Mouse (Mus musculus) intestine, postnatal 0 days (tissue): Measurements from ENCODE around the gene Egfr. TPM values are rescaled to one million over a fixed set of nuclear protein-coding genes. Genes with fewer than 3 reads are reported as not detected.

Experiments used
- ATAC-seq: fragments of 200-750 bp; cut with Nextera tagmentation; 2 replicates; pipeline ENCODE4 v1.8.0; 2017; ENCODE audit warnings: mild to moderate bottlenecking, moderate TSS enrichment, moderate library complexity
- H3K27ac ChIP-seq: fragments of 300-500 bp; sonication (generic); 2 replicates; pipeline ENCODE4 v1.5.1; 2014; ENCODE audit warnings: mild to moderate bottlenecking, low read depth, low read length, moderate library complexity
- H3K27me3 ChIP-seq: fragments of 300-500 bp; sonication (generic); replicated peaks from 2 replicates; pipeline ENCODE4 v1.6.1; 2014; ENCODE audit warnings: low read length, mixed read lengths; ENCODE audit not compliant: control insufficient read depth, insufficient read depth
- H3K36me3 ChIP-seq: fragments of 300-500 bp; sonication (generic); 2 replicates; pipeline ENCODE4 v1.6.1; 2014; ENCODE audit warnings: mild to moderate bottlenecking, moderate library complexity; ENCODE audit not compliant: control insufficient read depth, insufficient read depth
- H3K4me1 ChIP-seq: fragments of 300-500 bp; sonication (generic); replicated peaks from 2 replicates; pipeline ENCODE4 v1.6.1; 2014; ENCODE audit warnings: antibody characterized with exemption, low read length, mixed read lengths; ENCODE audit not compliant: control insufficient read depth, insufficient read depth
- H3K4me2 ChIP-seq: fragments of 300-500 bp; sonication (generic); replicated peaks from 2 replicates; pipeline ENCODE4 v1.6.1; 2014; ENCODE audit warnings: low read depth, mild to moderate bottlenecking, moderate library complexity
- H3K4me3 ChIP-seq: fragments of 300-500 bp; sonication (generic); 2 replicates; pipeline ENCODE4 v1.5.1; 2014; ENCODE audit warnings: low read depth, low read length
- H3K9ac ChIP-seq: fragments of 300-500 bp; sonication (generic); 2 replicates; pipeline ENCODE4 v1.6.1; 2014; ENCODE audit warnings: mild to moderate bottlenecking, low read depth, low read length
- H3K9me3 ChIP-seq: fragments of 300-500 bp; sonication (generic); 2 replicates; pipeline ENCODE4 v1.6.1; 2016; ENCODE audit warnings: mixed run types; ENCODE audit not compliant: control insufficient read depth
- CTCF ChIP-seq: sonication (generic); IDR thresholded peaks from 2 replicates; pipeline ENCODE4 v1.5.1; 2016; ENCODE audit warnings: low read depth, mild to moderate bottlenecking, control low read depth, antibody characterized with exemption, moderate library complexity
- WGBS: fragments of 180-500 bp; shearing (Covaris S2); extraction: QIAGEN DNeasy Blood & Tissue Kit; methylation state at CpG from one replicate; pipeline ENCODE4 v1.1.7; 2014; 5-methylcytosine and 5-hydroxymethylcytosine counted together
- polyA plus RNA-seq: library from polyadenylated mRNA; unstranded; fragments of >200 nt; fragmentation: Nextera tagmentation; extraction: Ambion mirVana; gene quantifications from 2 replicates; pipeline ENCODE4 v1.2.1, GENCODE M21; 2015

Gene Egfr
- polyA plus RNA-seq, 1 experiment from 2014 or later = 5.0 TPM

GRCm38 (mm10) chr11:16864980-16865561 is 113.1 kb downstream of the Egfr start:
- Histone ChIP-seq H3K9ac (no peak overlapping the region), H3K4me3 (no peak overlapping the region), H3K4me2 (no peak overlapping the region), H3K4me1 (0 out of 2 replicates have a peak, but pooled peaks cover 3% of the 10 kb centered on the region), H3K9me3 (no peaks in the 10 kb centered on the region), H3K27ac (no peak overlapping the region), H3K36me3 (peaks cover 9% of the 10 kb centered on the region), H3K27me3 (no peaks in the 10 kb centered on the region)
- peak; percentile 38; the same call in 1 of the 2 replicates for ATAC-seq
- WGBS = 25% methylated on average over 3 of the region's 3 CpGs
- TF ChIP-seq CTCF = no peak

- 91% methylated on average over 6 of the region's 6 CpGs for WGBS
- ATAC-seq = no peak
- no peak for TF ChIP-seq CTCF
These were observed 116.0 kb downstream of the Egfr start for GRCm38 (mm10) chr11:16868051-16868450.

GRCm38 (mm10) chr11:16869506-16869905 is 117.5 kb downstream of the Egfr start:
- 0 out of 2 replicates have a peak, but pooled peaks cover 3% of the 10 kb centered on the region for H3K4me1 ChIP-seq
- H3K9ac ChIP-seq = no peak overlapping the region
- no peak overlapping the region for H3K27ac ChIP-seq
- 80% methylated on average over 2 of the region's 2 CpGs for WGBS
- TF ChIP-seq CTCF = no peak
- no peak for ATAC-seq
- H3K36me3 ChIP-seq = peaks cover 12% of the 10 kb centered on the region
- no peaks in the 10 kb centered on the region for H3K27me3 ChIP-seq
- H3K4me2 ChIP-seq = no peak overlapping the region
- no peak overlapping the region for H3K4me3 ChIP-seq
- H3K9me3 ChIP-seq = no peaks in the 10 kb centered on the region

More at GRCm38 (mm10) chr11:16868051-16868450, 116.0 kb downstream of the Egfr start:
- Histone ChIP-seq H3K9me3 (no peaks in the 10 kb centered on the region), H3K27ac (no peak overlapping the region), H3K9ac (no peak overlapping the region), H3K27me3 (no peaks in the 10 kb centered on the region), H3K36me3 (peaks cover 12% of the 10 kb centered on the region), H3K4me3 (no peak overlapping the region), H3K4me1 (0 out of 2 replicates have a peak, but pooled peaks cover 3% of the 10 kb centered on the region), H3K4me2 (no peak overlapping the region)

- H3K9ac ChIP-seq = no peak overlapping the region
- H3K36me3 ChIP-seq = peaks cover 16% of the 10 kb centered on the region
- no peaks in the 10 kb centered on the region for H3K4me1 ChIP-seq
- H3K27me3 ChIP-seq = no peaks in the 10 kb centered on the region
- WGBS = 63% methylated on average over 5 of the region's 5 CpGs
- H3K9me3 ChIP-seq = no peaks in the 10 kb centered on the region
- H3K27ac ChIP-seq = no peak overlapping the region
- no peak overlapping the region for H3K4me3 ChIP-seq
- peak; percentile 68 for ATAC-seq
- no peak overlapping the region for H3K4me2 ChIP-seq
- peak; percentile 80 for TF ChIP-seq CTCF
These were observed 119.1 kb downstream of the Egfr start for GRCm38 (mm10) chr11:16871120-16871519.

GRCm38 (mm10) chr11:16877676-16878378 is 125.8 kb downstream of the Egfr start:
- no peak overlapping the region for H3K9ac ChIP-seq
- H3K4me2 ChIP-seq = no peak overlapping the region
- no peak overlapping the region for H3K4me3 ChIP-seq
- no peak for TF ChIP-seq CTCF
- no peaks in the 10 kb centered on the region for H3K9me3 ChIP-seq
- WGBS = 52% methylated on average over 9 of the region's 9 CpGs
- H3K27ac ChIP-seq = no peak overlapping the region
- H3K36me3 ChIP-seq = peaks cover 10% of the 10 kb centered on the region
- H3K4me1 ChIP-seq = no peaks in the 10 kb centered on the region
- no peaks in the 10 kb centered on the region for H3K27me3 ChIP-seq
- ATAC-seq = no peak

GRCm38 (mm10) chr11:16881932-16882331 is 129.9 kb downstream of the Egfr start:
- peaks cover 6% of the 10 kb centered on the region; the same call in 1 of the 2 replicates for H3K36me3 ChIP-seq
- no peak overlapping the region for H3K9ac ChIP-seq
- no peak for TF ChIP-seq CTCF
- H3K27ac ChIP-seq = no peak overlapping the region
- no peak for ATAC-seq
- no peak overlapping the region for H3K4me2 ChIP-seq
- H3K27me3 ChIP-seq = no peaks in the 10 kb centered on the region
- H3K4me3 ChIP-seq = no peak overlapping the region
- H3K9me3 ChIP-seq = no peaks in the 10 kb centered on the region
- H3K4me1 ChIP-seq = no peaks in the 10 kb centered on the region
- 82% methylated on average over 4 of the region's 4 CpGs for WGBS
